Mouse (Mus musculus): Measurements from ENCODE around the gene Plekhb1. TPM values are rescaled to one million over a fixed set of nuclear protein-coding genes. Genes with fewer than 3 reads are reported as not detected.

The Plekhb1 gene
- polyA plus RNA-seq, 1 experiment from 2014 or later: 16.2 TPM

DNA sequence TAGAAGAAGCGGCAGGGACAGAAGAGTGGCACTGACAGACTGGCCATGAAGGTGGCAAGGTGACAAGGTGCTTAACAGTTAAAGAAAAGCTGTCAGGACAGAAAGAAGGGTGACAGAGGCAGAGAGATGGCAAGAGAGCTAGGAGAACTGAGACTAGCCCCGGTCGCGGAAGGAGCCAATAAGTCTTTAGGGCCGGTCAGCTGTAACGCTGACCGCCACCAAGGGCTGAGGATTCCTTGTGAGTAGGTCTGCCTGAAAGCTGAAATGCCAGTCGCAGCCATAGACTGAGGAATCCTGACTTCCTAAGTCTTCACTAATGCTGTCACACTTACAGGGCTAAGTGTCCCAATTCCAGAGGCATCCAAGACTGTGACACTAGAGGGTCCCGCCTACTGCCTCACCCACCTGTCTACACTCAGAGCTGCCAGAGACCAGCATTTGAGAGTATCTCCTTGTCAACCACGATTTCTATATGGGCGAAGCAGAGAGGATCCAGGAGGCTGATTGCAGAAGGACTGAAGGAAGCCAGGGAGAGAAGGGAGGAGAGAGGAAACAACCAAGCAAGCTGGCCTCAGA is 1.6 kb upstream of the Plekhb1 start:
- Histone ChIP-seq H3K9ac (ENCODE audit: low read length) (no peak overlapping the region; the same call in 1 of the 2 replicates), H3K4me2 (ENCODE audit: low read length) (peak overlapping the region; percentile 49; the same call in 1 of the 2 replicates), H3K9me3 (ENCODE audit: control insufficient read depth, low read length) (no peaks in the 10 kb centered on the region), H3K36me3 (ENCODE audit: control insufficient read depth, insufficient read depth, low read length) (no peaks in the 10 kb centered on the region), H3K27me3 (replicated peaks; ENCODE audit: control insufficient read depth, insufficient read depth, low read length) (no peaks in the 10 kb centered on the region), H3K27ac (ENCODE audit: low read depth) (no peak overlapping the region), H3K4me3 (ENCODE audit: low read depth, low read length) (no peak overlapping the region), H3K4me1 (replicated peaks; ENCODE audit: control insufficient read depth, insufficient read depth, low read length) (peaks cover 15% of the 10 kb centered on the region)
- no peak for DNase-seq (ENCODE audit: low spot score)
- 68% methylated on average over 11 of the region's 11 CpGs for WGBS
- peak; percentile 32; the same call in 1 of the 2 replicates for ATAC-seq (replicated peaks; ENCODE audit: low FRiP score, low TSS enrichment, low read depth)

DNA sequence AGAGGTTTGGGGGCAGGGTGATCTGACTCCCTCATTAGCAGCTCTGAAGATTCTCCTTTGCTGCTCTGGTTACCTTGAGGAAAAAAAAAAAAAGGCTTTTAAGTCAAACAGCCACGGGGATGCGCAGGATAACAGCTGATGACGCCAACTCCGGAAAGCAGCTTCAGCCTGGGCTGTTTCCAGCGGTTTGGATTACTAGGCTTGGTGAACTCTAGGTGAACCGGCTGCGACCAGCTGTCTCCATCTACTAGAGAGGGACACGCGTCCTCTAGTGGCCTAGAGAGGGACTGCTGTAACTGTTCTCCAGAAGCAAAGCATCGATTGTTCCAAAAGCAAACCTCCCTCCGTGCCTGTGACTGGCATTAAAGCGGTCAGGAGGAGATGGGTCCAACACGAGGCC is 976 bp upstream of the Plekhb1 start:
- ATAC-seq (replicated peaks; ENCODE audit: low FRiP score, low TSS enrichment, low read depth) (peak; percentile 88), DNase-seq (ENCODE audit: low spot score) (peak; percentile 96)
- 2% methylated on average over 13 of the region's 13 CpGs for WGBS
- Histone ChIP-seq H3K9ac (ENCODE audit: low read length) (no peak overlapping the region; the same call in 1 of the 2 replicates), H3K36me3 (ENCODE audit: control insufficient read depth, insufficient read depth, low read length) (no peaks in the 10 kb centered on the region), H3K4me3 (ENCODE audit: low read depth, low read length) (no peak overlapping the region), H3K9me3 (ENCODE audit: control insufficient read depth, low read length) (no peaks in the 10 kb centered on the region), H3K4me1 (replicated peaks; ENCODE audit: control insufficient read depth, insufficient read depth, low read length) (peaks cover 18% of the 10 kb centered on the region), H3K27ac (ENCODE audit: low read depth) (peak overlapping the region; percentile 78), H3K4me2 (ENCODE audit: low read length) (peak overlapping the region; percentile 49), H3K27me3 (replicated peaks; ENCODE audit: control insufficient read depth, insufficient read depth, low read length) (no peaks in the 10 kb centered on the region)

DNA sequence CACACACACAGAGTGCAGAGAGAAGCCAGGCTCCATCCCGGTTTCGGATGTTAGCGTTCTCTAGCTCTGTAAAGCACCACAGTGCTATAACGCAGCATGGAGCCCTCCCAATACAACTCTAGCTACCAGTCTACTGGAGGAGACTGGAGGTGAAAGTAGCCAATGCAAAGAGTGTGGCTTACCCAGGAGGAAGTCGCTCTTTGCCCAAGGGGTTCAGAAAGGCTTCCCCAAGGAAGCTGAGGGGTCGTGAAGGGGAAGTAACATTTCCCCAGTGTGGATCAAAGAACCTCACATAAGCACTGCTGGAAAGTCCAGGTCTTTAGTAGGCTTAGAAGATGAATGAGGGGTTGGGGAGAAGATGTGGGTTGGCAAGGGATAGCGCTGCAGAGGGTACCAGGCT is 950 bp downstream of the Plekhb1 start:
- Histone ChIP-seq H3K9ac (ENCODE audit: low read length) (no peak overlapping the region), H3K4me1 (replicated peaks; ENCODE audit: control insufficient read depth, insufficient read depth, low read length) (peaks cover 18% of the 10 kb centered on the region), H3K9me3 (ENCODE audit: control insufficient read depth, low read length) (no peaks in the 10 kb centered on the region), H3K4me2 (ENCODE audit: low read length) (no peak overlapping the region), H3K36me3 (ENCODE audit: control insufficient read depth, insufficient read depth, low read length) (no peaks in the 10 kb centered on the region), H3K27ac (ENCODE audit: low read depth) (no peak overlapping the region), H3K27me3 (replicated peaks; ENCODE audit: control insufficient read depth, insufficient read depth, low read length) (no peaks in the 10 kb centered on the region), H3K4me3 (ENCODE audit: low read depth, low read length) (no peak overlapping the region)
- ATAC-seq (replicated peaks; ENCODE audit: low FRiP score, low TSS enrichment, low read depth) (no peak), DNase-seq (ENCODE audit: low spot score) (no peak)
- 87% methylated on average over 7 of the region's 7 CpGs for WGBS

DNA sequence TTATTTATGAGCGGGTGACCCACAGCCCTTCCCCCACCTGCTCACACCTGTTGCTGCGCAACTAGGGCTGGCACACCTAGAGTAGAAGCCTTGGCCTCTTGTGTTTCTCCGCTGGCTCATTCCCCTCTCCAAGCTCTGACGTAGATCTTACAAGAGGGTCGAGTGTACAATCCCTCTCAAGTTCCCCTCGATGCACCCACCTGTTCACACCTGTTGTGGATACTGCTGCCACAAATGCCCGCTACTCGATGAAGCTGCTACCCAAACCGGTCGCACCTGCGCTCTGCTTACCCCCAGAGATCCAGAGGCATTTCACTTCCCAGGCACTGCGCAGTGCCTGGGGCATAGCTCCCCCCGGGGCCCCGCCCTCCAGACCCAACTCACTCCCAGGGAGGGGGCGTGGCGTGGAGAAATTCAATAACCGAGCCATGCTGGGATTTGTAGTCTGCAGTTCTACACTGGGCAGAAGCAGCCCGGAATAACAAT is 4.1 kb downstream of the Plekhb1 start:
- Histone ChIP-seq H3K9me3 (ENCODE audit: control insufficient read depth, low read length) (no peaks in the 10 kb centered on the region), H3K9ac (ENCODE audit: low read length) (no peak overlapping the region), H3K4me2 (ENCODE audit: low read length) (peak overlapping the region; percentile 42), H3K27ac (ENCODE audit: low read depth) (no peak overlapping the region), H3K4me1 (replicated peaks; ENCODE audit: control insufficient read depth, insufficient read depth, low read length) (peaks cover 7% of the 10 kb centered on the region), H3K36me3 (ENCODE audit: control insufficient read depth, insufficient read depth, low read length) (no peaks in the 10 kb centered on the region), H3K27me3 (replicated peaks; ENCODE audit: control insufficient read depth, insufficient read depth, low read length) (no peaks in the 10 kb centered on the region), H3K4me3 (ENCODE audit: low read depth, low read length) (0 out of 2 replicates have a peak overlapping the region, but pooled peaks have one; percentile 10)
- DNase-seq (ENCODE audit: low spot score) (peak; percentile 75), ATAC-seq (replicated peaks; ENCODE audit: low FRiP score, low TSS enrichment, low read depth) (peak; percentile 77)
- 30% methylated on average over 18 of the region's 18 CpGs for WGBS

DNA sequence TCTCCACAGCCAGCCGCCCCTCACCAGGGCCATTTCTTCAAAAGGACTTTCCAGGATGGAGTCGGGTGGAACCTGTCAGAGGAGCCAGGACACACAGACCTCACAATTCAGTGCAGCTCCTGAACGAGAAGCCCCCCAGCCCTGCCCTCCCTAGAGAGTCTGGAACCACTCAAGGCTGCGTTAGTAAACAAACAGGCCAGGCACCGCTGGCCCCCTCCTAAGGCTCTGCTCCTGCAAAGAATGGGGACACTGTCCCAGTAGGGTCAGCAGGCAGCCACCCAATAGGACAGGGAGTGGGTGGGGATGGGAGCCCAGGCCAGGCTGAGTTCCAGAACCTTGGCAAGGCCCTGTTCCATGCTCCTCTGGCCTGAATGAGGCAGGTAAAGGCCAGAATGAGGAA is 5.5 kb downstream of the Plekhb1 start:
- 19% methylated on average over 5 of the region's 5 CpGs for WGBS
- DNase-seq (ENCODE audit: low spot score) (no peak), ATAC-seq (replicated peaks; ENCODE audit: low FRiP score, low TSS enrichment, low read depth) (no peak)
- Histone ChIP-seq H3K9ac (ENCODE audit: low read length) (no peak overlapping the region), H3K27ac (ENCODE audit: low read depth) (no peak overlapping the region), H3K9me3 (ENCODE audit: control insufficient read depth, low read length) (no peaks in the 10 kb centered on the region), H3K27me3 (replicated peaks; ENCODE audit: control insufficient read depth, insufficient read depth, low read length) (no peaks in the 10 kb centered on the region), H3K36me3 (ENCODE audit: control insufficient read depth, insufficient read depth, low read length) (no peaks in the 10 kb centered on the region), H3K4me1 (replicated peaks; ENCODE audit: control insufficient read depth, insufficient read depth, low read length) (peaks cover 4% of the 10 kb centered on the region), H3K4me2 (ENCODE audit: low read length) (no peak overlapping the region), H3K4me3 (ENCODE audit: low read depth, low read length) (no peak overlapping the region)

DNA sequence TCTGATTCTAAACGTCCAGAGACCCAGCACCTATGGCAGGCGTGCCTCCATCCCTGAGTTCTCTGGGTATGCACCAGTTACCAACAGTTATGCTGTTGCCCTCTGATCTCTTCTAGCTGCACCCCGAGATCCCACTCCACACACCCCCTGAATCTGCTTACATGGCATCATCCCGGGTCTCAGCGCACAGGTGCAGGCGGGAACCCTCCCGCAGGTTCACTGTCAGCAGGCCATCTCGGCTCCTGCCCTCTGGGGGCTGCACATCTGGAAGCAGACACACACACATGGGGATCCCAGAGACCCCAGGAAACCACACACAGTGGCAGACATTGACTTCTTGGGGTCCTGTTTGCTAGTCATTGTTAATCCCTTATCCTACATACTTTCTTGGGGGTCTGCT is 7.8 kb downstream of the Plekhb1 start:
- H3K36me3 ChIP-seq (ENCODE audit: control insufficient read depth, insufficient read depth, low read length): no peaks in the 10 kb centered on the region
- no peak overlapping the region for H3K4me3 ChIP-seq (ENCODE audit: low read depth, low read length)
- 88% methylated on average over 8 of the region's 8 CpGs for WGBS
- no peaks in the 10 kb centered on the region for H3K9me3 ChIP-seq (ENCODE audit: control insufficient read depth, low read length)
- DNase-seq (ENCODE audit: low spot score): peak; percentile 47
- peaks cover 4% of the 10 kb centered on the region for H3K4me1 ChIP-seq (replicated peaks; ENCODE audit: control insufficient read depth, insufficient read depth, low read length)
- ATAC-seq (replicated peaks; ENCODE audit: low FRiP score, low TSS enrichment, low read depth): no peak
- H3K4me2 ChIP-seq (ENCODE audit: low read length): no peak overlapping the region
- peak overlapping the region; percentile 10; the same call in 1 of the 2 replicates for H3K27ac ChIP-seq (ENCODE audit: low read depth)
- no peak overlapping the region for H3K9ac ChIP-seq (ENCODE audit: low read length)
- H3K27me3 ChIP-seq (replicated peaks; ENCODE audit: control insufficient read depth, insufficient read depth, low read length): no peaks in the 10 kb centered on the region

DNA sequence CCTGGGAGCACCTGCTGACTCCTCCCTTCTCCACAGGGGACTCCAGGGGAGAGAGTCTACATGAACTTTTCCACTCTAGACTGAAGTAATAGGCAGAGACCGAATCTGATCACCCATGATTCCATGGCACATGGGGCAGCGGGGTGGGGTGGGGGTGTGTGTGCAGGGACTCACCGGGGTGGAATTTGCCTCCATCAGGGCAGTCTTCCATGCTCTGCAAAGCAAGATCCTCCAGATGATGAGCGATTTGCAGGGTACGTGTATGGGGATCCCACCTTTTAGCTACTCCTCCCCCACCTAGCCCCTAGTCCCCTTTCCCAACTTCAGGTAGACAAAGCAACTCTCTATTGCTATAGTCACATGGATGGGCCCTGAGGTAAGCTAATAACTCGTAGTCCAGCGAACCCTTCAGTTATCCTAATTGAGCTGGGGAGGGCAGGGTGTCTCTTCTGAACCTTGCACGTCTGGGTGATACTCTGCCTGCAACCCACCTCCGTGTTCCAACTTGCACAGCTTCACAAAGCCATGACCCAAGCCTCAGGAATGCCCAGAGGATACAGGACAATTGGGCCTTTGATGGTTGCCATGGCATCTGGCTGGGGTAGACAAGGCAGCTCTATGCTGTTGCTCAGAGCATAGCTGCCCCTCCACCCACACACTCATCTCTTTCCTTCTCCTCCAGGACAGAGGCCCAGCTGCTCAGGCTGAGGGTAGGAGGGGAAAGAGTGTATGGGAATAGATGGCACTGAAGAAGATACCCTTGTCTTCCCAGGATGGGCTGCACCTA is 8.5 kb downstream of the Plekhb1 start:
- H3K27me3 ChIP-seq (replicated peaks; ENCODE audit: control insufficient read depth, insufficient read depth, low read length): no peaks in the 10 kb centered on the region
- ATAC-seq (replicated peaks; ENCODE audit: low FRiP score, low TSS enrichment, low read depth) (0 out of 2 replicates have a peak, but pooled peaks have one; percentile 48), DNase-seq (ENCODE audit: low spot score) (peak; percentile 53)
- no peak overlapping the region for H3K9ac ChIP-seq (ENCODE audit: low read length)
- H3K27ac ChIP-seq (ENCODE audit: low read depth): peak overlapping the region; percentile 10; the same call in 1 of the 2 replicates
- H3K9me3 ChIP-seq (ENCODE audit: control insufficient read depth, low read length): no peaks in the 10 kb centered on the region
- 87% methylated on average over 9 of the region's 9 CpGs for WGBS
- H3K4me2 ChIP-seq (ENCODE audit: low read length): no peak overlapping the region
- peaks cover 2% of the 10 kb centered on the region for H3K4me1 ChIP-seq (replicated peaks; ENCODE audit: control insufficient read depth, insufficient read depth, low read length)
- no peak overlapping the region for H3K4me3 ChIP-seq (ENCODE audit: low read depth, low read length)
- H3K36me3 ChIP-seq (ENCODE audit: control insufficient read depth, insufficient read depth, low read length): 0 out of 2 replicates have a peak, but pooled peaks cover 3% of the 10 kb centered on the region

DNA sequence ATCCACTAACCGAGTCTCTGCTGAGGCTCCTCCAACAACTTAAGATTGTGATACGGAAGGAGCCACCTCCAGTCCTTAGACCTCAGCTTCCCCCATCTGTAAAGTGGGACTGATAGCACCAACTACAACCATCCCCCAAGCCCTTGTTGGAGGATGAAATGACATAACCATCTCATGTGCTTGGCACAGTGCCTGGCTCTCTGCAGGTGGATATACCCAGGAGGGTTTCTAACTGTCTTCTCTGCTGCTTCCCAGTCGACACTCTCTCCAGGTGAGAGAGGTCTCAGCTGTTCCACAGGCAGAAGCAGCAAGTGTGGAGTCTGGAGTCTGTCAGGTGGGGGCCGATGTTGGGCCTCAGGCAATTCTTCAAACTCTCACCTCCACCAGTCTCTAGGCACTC is 11.2 kb downstream of the Plekhb1 start:
- Histone ChIP-seq H3K4me3 (ENCODE audit: low read depth, low read length) (no peak overlapping the region), H3K27ac (ENCODE audit: low read depth) (no peak overlapping the region), H3K4me1 (replicated peaks; ENCODE audit: control insufficient read depth, insufficient read depth, low read length) (no peaks in the 10 kb centered on the region), H3K36me3 (ENCODE audit: control insufficient read depth, insufficient read depth, low read length) (0 out of 2 replicates have a peak, but pooled peaks cover 3% of the 10 kb centered on the region), H3K4me2 (ENCODE audit: low read length) (no peak overlapping the region), H3K27me3 (replicated peaks; ENCODE audit: control insufficient read depth, insufficient read depth, low read length) (no peaks in the 10 kb centered on the region), H3K9ac (ENCODE audit: low read length) (no peak overlapping the region), H3K9me3 (ENCODE audit: control insufficient read depth, low read length) (no peaks in the 10 kb centered on the region)
- 64% methylated on average over 4 of the region's 4 CpGs for WGBS
- DNase-seq (ENCODE audit: low spot score): peak; percentile 49
- no peak for ATAC-seq (replicated peaks; ENCODE audit: low FRiP score, low TSS enrichment, low read depth)

Data from intestine, embryonic 14.5 days (tissue).